Mouse (Mus musculus) stomach, adult 2 months (tissue): ENCODE results near the gene Tas2r107. TPM values are rescaled to one million over a fixed set of nuclear protein-coding genes. Genes with fewer than 3 reads are reported as not detected.

Source experiments
- polyA plus RNA-seq: library from polyadenylated mRNA; depleted of rRNA; stranded (reverse); fragments of >200 nt; gene quantifications from 2 replicates; pipeline ENCODE4 v1.2.3, GENCODE M21; 2012; rRNA removed

Tas2r107 gene
- not detected in 2 replicates for polyA plus RNA-seq

DNA sequence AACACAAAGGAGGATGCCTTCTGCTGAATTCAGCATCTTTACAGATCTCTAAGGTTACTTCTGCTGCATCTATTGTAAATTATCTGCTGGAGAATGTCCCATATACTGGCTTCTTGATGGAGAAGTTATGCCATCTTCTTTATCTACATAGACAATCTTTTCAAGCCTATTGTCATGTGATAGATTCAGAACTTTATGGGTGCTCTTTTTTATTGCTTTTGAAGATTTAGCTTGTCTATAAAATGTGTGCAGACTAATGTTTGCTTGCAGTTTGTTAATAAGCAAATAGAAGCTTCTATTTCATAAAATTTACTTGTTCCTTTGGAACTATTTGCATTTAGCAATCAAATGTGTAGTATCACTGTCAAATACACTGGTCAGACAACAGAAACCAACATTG, at the start of gene Tas2r107:
Gene Tas2r107 (minus strand): TSS at position 101 of the 400 bp plus-strand sequence.

DNA sequence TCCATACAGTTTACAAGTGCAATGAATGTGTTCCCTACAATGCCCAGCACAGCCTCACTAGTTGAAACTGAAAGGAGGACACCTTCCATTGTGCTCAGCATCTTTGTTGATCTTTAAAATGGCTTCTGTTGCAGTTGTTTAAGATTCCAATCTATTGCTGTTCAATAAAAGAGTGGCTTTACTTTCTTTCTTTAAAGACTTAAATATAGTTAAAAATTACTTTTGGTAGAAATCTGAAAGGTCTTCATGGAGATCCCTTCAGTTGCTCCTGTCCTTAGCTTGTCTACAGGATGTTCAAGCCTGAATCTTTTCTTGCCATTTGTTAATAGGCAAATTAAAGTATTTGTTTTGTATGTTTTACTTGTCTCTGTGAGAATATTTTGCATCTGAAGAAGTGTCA, 30.0 kb upstream of the Tas2r107 start, which contains the start of gene Tas2r114:
Gene Tas2r114 (minus strand): TSS at position 101 of the 400 bp plus-strand sequence.

DNA sequence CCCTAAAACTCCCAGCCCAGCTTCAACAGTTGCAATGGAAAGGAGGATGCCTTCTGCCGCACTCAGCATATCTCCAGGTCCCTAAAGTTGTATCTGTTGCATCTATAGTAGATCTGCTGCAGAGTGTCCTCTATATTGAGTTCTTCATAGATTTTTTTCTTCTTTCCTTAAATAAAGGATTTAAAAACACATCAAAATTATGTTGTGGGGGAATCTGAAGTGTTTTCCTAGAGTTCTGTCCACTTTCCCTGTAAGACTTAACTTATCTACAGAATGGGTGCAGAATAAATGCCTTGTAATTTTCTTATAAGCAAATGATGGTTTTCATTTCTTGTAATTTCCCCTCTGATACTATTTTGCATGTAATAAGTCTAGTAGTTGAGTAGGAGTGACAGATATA, 27.4 kb upstream of the Tas2r107 start, which contains the start of gene Tas2r105:
Gene Tas2r105 (minus strand): TSS at position 101 of the 400 bp plus-strand sequence.

DNA sequence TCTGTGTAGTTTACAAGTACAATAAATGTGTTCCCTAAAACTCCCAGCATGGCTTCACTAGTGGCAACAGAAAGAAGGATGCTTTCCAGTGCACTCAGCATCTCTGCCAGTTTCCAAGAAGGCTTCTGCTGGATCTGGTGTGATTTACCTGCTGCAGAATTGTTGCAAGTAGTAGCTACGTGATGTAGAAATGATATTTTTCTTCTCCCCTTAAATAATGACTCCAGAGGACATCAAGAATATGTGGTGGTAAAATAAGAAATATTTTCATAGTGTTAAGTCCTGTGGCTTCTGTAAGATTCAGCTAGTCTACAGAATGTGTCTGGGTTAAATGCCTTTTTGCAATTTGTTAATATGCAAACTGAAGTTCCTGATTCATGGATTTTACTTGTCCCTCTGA, 25.7 kb upstream of the Tas2r107 start, which contains the start of gene Tas2r104:
Gene Tas2r104 (minus strand): TSS at position 101 of the 400 bp plus-strand sequence.

DNA sequence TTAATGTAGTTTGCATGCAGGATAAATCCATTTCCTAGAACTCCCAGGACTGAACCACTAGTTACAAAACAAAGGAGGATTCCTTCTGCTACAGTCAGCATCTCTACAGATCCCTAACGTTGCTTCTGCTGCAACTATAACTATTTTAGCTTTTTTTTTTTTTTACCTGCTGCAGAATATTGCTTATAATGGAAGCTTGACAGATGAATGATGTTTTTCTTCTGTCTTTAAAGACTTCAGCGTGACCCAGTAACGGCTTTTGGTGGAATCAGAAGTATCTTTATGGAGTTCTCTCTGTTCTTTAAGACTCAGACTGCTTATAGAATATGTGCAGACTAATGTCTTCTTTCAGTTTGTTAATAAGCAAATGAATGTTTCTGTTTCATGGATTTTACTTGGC, 18.8 kb upstream of the Tas2r107 start, which contains the start of gene Tas2r106:
Gene Tas2r106 (minus strand): TSS at position 101 of the 400 bp plus-strand sequence.

DNA sequence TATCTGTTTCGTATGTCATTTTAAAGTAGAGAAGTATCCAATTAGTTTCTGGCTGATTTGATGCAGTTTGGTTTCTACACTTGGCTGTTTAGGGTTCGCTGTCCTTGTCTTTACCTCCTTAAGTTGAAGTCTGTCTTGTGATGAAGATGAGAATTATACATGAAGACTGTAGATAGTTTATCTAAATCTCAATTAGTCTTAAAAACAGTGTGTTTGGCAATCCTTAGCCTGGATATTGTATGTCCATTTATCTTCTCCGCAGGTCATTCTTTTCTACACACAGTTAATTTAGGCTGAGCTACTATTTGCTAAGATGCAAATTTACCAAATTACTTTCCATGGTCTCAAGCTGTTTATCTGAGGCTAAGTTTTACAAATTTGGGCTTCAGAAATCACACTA, 29.1 kb downstream of the Tas2r107 start, which contains the start of gene Tas2r130:
Gene Tas2r130 (minus strand): TSS at position 101 of the 400 bp plus-strand sequence.

Other genes with a start within 250 kb of the Tas2r107 start
- gene 5430401F13Rik, start 173.7 kb downstream of the Tas2r107 start, polyA plus RNA-seq = not detected in 2 replicates
- not detected in 2 replicates for gene Gm6619, start 173.7 kb downstream of the Tas2r107 start, polyA plus RNA-seq
- not detected in 2 replicates for gene Tas2r130, start 29.2 kb downstream of the Tas2r107 start, polyA plus RNA-seq
- not detected in 2 replicates for gene Tas2r106, start 18.7 kb upstream of the Tas2r107 start, polyA plus RNA-seq
- gene Tas2r104, start 25.6 kb upstream of the Tas2r107 start, polyA plus RNA-seq = not detected in 2 replicates
- not detected in 2 replicates for gene Tas2r105, start 27.3 kb upstream of the Tas2r107 start, polyA plus RNA-seq
- gene Tas2r114, start 29.9 kb upstream of the Tas2r107 start, polyA plus RNA-seq = not detected in 2 replicates